10 mouse cellular contexts compared by ENCODE assay signal in the genomic region with DNA sequence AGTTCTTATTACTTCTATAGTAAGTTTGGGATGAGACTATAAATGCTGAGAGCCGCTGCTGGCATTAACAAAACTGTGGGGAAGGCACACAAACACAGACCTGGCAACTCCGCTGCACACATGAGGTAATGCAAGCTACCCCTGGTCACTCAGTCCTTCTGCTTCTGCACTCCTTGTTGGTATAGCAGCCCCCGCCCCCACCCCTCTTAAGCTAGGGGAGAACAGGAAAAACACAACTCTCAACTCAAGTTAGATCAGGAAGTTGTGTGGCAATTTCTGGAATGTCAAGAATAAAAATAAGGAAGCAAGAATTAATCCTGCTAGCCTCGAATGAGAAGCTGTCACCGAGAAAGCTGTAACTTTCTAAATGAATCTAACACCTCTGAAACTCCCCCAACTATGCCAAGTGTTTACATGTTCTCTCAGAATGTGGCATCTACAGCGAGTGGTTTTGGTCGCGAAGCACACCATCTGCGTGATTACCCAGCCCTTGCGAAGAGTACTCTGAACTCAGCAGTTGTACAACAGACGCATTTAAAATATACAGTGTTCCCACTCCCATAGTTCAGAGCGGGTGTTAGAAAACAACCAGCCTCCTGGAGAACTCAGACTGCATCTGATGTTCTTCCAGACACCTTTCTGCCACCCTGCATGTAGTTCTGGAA.
DNase-seq lines count a peak whose midpoint lies in the region; ATAC-seq lines count a peak whose summit lies in the region.
"Had no signal": no experiment of that assay in that cellular context is flagged by ENCODE, and none has a peak within 500 bp of the region (broad histone marks: within the 10 kb centered on the region; RNA-seq: fewer than 3 reads in every experiment).

No protein-coding gene starts in this region.

- H3K4me2 ChIP-seq in heart, embryonic 14.5 days (ENCODE audit: low read length) = peak overlapping the region; percentile 61

- no peaks in the 10 kb centered on the region for H3K27me3 ChIP-seq in heart, embryonic 14.5 days (ENCODE audit: control insufficient read depth, insufficient read depth, low read length)

- H3K9ac ChIP-seq in heart, embryonic 14.5 days (ENCODE audit: low read length) = peak overlapping the region; percentile 53

- peaks cover 10 to 27% of the 10 kb centered on the region in 2 experiments for H3K4me1 ChIP-seq in heart, embryonic 14.5 days (ENCODE audit: control insufficient read depth in 2 of 2, insufficient read depth in 2 of 2, low read length in 2 of 2)

- H3K4me3 ChIP-seq in heart, embryonic 14.5 days (ENCODE audit: control insufficient read depth in 1 of 2, insufficient read depth in 1 of 2, low read depth in 1 of 2, low read length in 2 of 2) = peak overlapping the region; percentile 21 to 25; a peak in 3 of 4 replicates
- no peak overlapping the region for H3K4me3 ChIP-seq in macrophage (ENCODE audit: inconsistent target)
- H3K4me3 ChIP-seq: hindbrain, embryonic 10.5 days had no signal

- 32% methylated on average over 12 of the region's 12 CpGs for WGBS in heart, embryonic 14.5 days
- 15% methylated on average over 12 of the region's 12 CpGs for WGBS in macrophage (ENCODE audit: missing documents)

- no peak for DNase-seq in heart, postnatal 25 days (ENCODE audit: low spot score)
- DNase-seq in brain, adult 2 months (ENCODE audit: low read depth, low spot score) = peak; percentile 74
- peak; percentile 23 to 65 for DNase-seq in layer of hippocampus, postnatal 14 days (ENCODE audit: low spot score in 2 of 2)
- no peak for DNase-seq in cerebellum, adult 11-12 months
- DNase-seq in adrenal gland, postnatal 4 days (ENCODE audit: low spot score in 2 of 2) = no peak
- no peak for DNase-seq in spleen, postnatal 4 days (ENCODE audit: low spot score in 2 of 2)
- DNase-seq: cerebellum, adult 9-10 months had no signal

- H3K27ac ChIP-seq in heart, embryonic 14.5 days (replicated peaks in 1 of 2; ENCODE audit: control insufficient read depth in 1 of 2, insufficient read depth in 1 of 2, low read depth in 2 of 2, low read length in 2 of 2) = peak overlapping the region; percentile 10; a peak in 1 of 4 replicates
- H3K27ac ChIP-seq in macrophage = peak overlapping the region; percentile 45
- H3K27ac ChIP-seq: hindbrain, embryonic 10.5 days had no signal

- no peaks in the 10 kb centered on the region for H3K9me3 ChIP-seq in heart, embryonic 14.5 days (ENCODE audit: control insufficient read depth, low read length)
- H3K9me3 ChIP-seq: hindbrain, embryonic 10.5 days had no signal

- H3K79me2 ChIP-seq in macrophage (ENCODE audit: inconsistent target) = no peaks in the 10 kb centered on the region

- H3K36me3 ChIP-seq in heart, embryonic 14.5 days (ENCODE audit: control insufficient read depth, insufficient read depth, low read length) = no peaks in the 10 kb centered on the region
- no peaks in the 10 kb centered on the region for H3K36me3 ChIP-seq in macrophage (ENCODE audit: inconsistent target)
- H3K36me3 ChIP-seq: hindbrain, embryonic 10.5 days had no signal

- intact Hi-C loops in heart, postnatal 25 days (cut with DNase I) = no loop called here

- ATAC-seq in heart, embryonic 14.5 days (ENCODE audit: insufficient number of reproducible peaks, insufficient read depth, low FRiP score, low read depth) = no peak

Comparison
In these comparisons a context has a peak if more than half of its experiments do, and no peak if none do; other contexts are left out.
1. DNase-seq: peak in brain, adult 2 months (single experiment) and layer of hippocampus, postnatal 14 days (2 of 2); none in heart, postnatal 25 days (single experiment), cerebellum, adult 11-12 months (single experiment), adrenal gland, postnatal 4 days (0 of 2) and spleen, postnatal 4 days (0 of 2).